9 mouse cellular contexts compared by ENCODE assay signal in genomic region chr12:37450366-37451156, GRCm38 (mm10).
DNase-seq lines count a peak whose midpoint lies in the region; ATAC-seq and TF ChIP-seq lines count a peak whose summit lies in the region.
"Had no signal": no experiment of that assay in that cellular context is flagged by ENCODE, and none has a peak within 500 bp of the region (broad histone marks: within the 10 kb centered on the region; RNA-seq: fewer than 3 reads in every experiment).

No protein-coding gene starts in this region.

- H3K4me3 ChIP-seq in G1E (ENCODE audit: low read depth, low read length), result no peak overlapping the region
- no peak overlapping the region for H3K4me3 ChIP-seq in layer of hippocampus, adult 2 months
- H3K4me3 ChIP-seq: heart, embryonic 13.5 days had no signal

- H3K36me3 ChIP-seq in G1E (replicated peaks), result no peaks in the 10 kb centered on the region
- H3K36me3 ChIP-seq: heart, embryonic 13.5 days had no signal

- H3K27me3 ChIP-seq in G1E (ENCODE audit: insufficient read depth, low read length), result no peaks in the 10 kb centered on the region
- H3K27me3 ChIP-seq: heart, embryonic 13.5 days had no signal

- DNase-seq in adrenal gland, adult (ENCODE audit: inconsistent age in 2 of 2, low spot score in 1 of 2), result peak; percentile 6 to 70
- no peak for DNase-seq in adrenal gland, adult 8-10 months
- no peak for DNase-seq in G1E (ENCODE audit: low spot score)
- peak; percentile 83 to 89 for DNase-seq in cerebellum, postnatal 10 days
- peak; percentile 45 to 79 for DNase-seq in frontal cortex, postnatal 36 days (ENCODE audit: low spot score in 2 of 2)
- peak; percentile 42 to 53 for DNase-seq in layer of hippocampus, adult 2 months (ENCODE audit: low spot score in 2 of 2)
- DNase-seq in lung, postnatal 25 days (ENCODE audit: low spot score), result peak; percentile 48
- peak; percentile 29 for DNase-seq in right cerebral cortex, postnatal 4 days

- no peak overlapping the region for H3K27ac ChIP-seq in layer of hippocampus, adult 2 months
- H3K27ac ChIP-seq: heart, embryonic 13.5 days had no signal

- H3K9me3 ChIP-seq in G1E (replicated peaks), result no peaks in the 10 kb centered on the region
- H3K9me3 ChIP-seq: heart, embryonic 13.5 days had no signal

- no peak for TF ChIP-seq CTCF in G1E (IDR thresholded peaks at IDR 0.05; ENCODE audit: low read depth, low read length)
- TF ChIP-seq CTCF in layer of hippocampus, adult 2 months (conservative IDR thresholded peaks at IDR 0.05), result peak; percentile 90

- peak; percentile 43; the same call in 1 of the 2 replicates for ATAC-seq in G1E (ENCODE audit: extremely low read depth, insufficient number of reproducible peaks, low FRiP score, poor library complexity, severe bottlenecking)

- H3K4me1 ChIP-seq in G1E (ENCODE audit: insufficient read depth, low read depth, low read length), result no peaks in the 10 kb centered on the region
- H3K4me1 ChIP-seq: heart, embryonic 13.5 days had no signal

Comparison
In these comparisons a context has a peak if more than half of its experiments do, and no peak if none do; other contexts are left out.
1. DNase-seq: peak in adrenal gland, adult (2 of 2), cerebellum, postnatal 10 days (2 of 2), frontal cortex, postnatal 36 days (2 of 2), layer of hippocampus, adult 2 months (2 of 2), lung, postnatal 25 days (single experiment) and right cerebral cortex, postnatal 4 days (single experiment); none in adrenal gland, adult 8-10 months (single experiment) and G1E (single experiment).